Mouse (Mus musculus) limb, embryonic 11.5 days (tissue): ENCODE data around the gene Nbr1. TPM values are rescaled to one million over a fixed set of nuclear protein-coding genes. Genes with fewer than 3 reads are reported as not detected.
A peak's percentile ranks its signal among the peaks of the same experiment; 100 is the strongest.
"Not testable (repeated sequence)": the region's sequence is repeated elsewhere in the genome, so short reads cannot be mapped to it uniquely, and the experiment has no call there.

ENCODE experiments used
- ATAC-seq: fragments of 200-750 bp; cut with Nextera tagmentation; 2 replicates; pipeline ENCODE4 v1.8.0; 2017; ENCODE audit warnings: low read depth; ENCODE audit not compliant: insufficient number of reproducible peaks, low FRiP score, low TSS enrichment
- DNase-seq: peaks from one replicate; pipeline ENCODE4 v3.0.0-alpha.2; 2015; ENCODE audit warnings: low spot score
- H3K27ac ChIP-seq: fragments of 300-500 bp; sonication (generic); replicated peaks from 2 replicates; pipeline ENCODE4 v1.5.1; 2014; ENCODE audit warnings: low read depth, mild to moderate bottlenecking, low read length
- H3K27me3 ChIP-seq: fragments of 300-500 bp; sonication (generic); 2 replicates; pipeline ENCODE4 v1.6.1; 2014; ENCODE audit warnings: mild to moderate bottlenecking, low read length, mixed read lengths; ENCODE audit not compliant: control insufficient read depth, insufficient read depth
- H3K36me3 ChIP-seq: fragments of 300-500 bp; sonication (generic); 2 replicates; pipeline ENCODE4 v1.6.1; 2014; ENCODE audit warnings: mild to moderate bottlenecking, low read length, moderate library complexity, mixed read lengths; ENCODE audit not compliant: control insufficient read depth, insufficient read depth
- H3K4me1 ChIP-seq: fragments of 300-500 bp; sonication (generic); 2 replicates; pipeline ENCODE4 v1.6.1; 2014; ENCODE audit warnings: low read length, mixed read lengths; ENCODE audit not compliant: control insufficient read depth, insufficient read depth
- H3K4me2 ChIP-seq: fragments of 300-500 bp; sonication (generic); 2 replicates; pipeline ENCODE4 v1.6.1; 2014; ENCODE audit warnings: low read depth, mild to moderate bottlenecking, moderate library complexity; ENCODE audit not compliant: severe bottlenecking
- H3K4me3 ChIP-seq: fragments of 300-500 bp; sonication (generic); 2 replicates; pipeline ENCODE4 v1.5.1; 2014; ENCODE audit warnings: low read depth, low read length
- H3K9ac ChIP-seq: fragments of 300-500 bp; sonication (generic); 2 replicates; pipeline ENCODE4 v1.6.1; 2014; ENCODE audit warnings: mild to moderate bottlenecking, low read length
- H3K9me3 ChIP-seq: fragments of 300-500 bp; sonication (generic); 2 replicates; pipeline ENCODE4 v1.6.1; 2016; ENCODE audit warnings: low read length; ENCODE audit not compliant: control insufficient read depth
- WGBS: fragments of 180-500 bp; shearing (Covaris S2); extraction: QIAGEN DNeasy Blood & Tissue Kit; methylation state at CpG from one replicate; pipeline ENCODE4 v1.1.7; 2014; 5-methylcytosine and 5-hydroxymethylcytosine counted together
- polyA plus RNA-seq: library from polyadenylated mRNA; unstranded; fragments of >200 nt; fragmentation: Nextera tagmentation; extraction: Ambion mirVana; gene quantifications from 2 replicates; pipeline ENCODE4 v1.2.1, GENCODE M21; 2014

The Nbr1 gene
- polyA plus RNA-seq, 1 experiment from 2014 or later: 64.1 TPM

DNA sequence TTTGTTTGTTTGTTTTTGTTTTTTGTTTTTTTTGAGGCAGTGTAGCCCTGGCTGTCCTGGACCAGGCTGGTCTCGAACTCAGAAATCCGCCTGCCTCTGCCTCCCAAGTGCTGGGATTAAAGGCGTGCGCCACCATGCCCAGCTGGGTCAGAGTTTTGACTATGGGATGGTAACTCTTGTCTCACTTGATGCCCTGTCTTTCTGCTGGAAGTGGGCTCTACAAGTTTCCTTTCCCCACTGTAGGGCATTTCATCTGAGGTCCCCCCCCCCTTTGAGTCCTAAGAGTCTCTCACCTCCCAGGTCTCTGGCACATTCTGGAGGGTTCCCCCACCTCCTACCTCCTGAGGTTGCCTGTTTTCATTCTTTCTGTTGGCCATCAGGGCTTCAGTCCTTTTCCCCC lies 55.2 kb downstream of the Nbr1 start:
- not testable (repeated sequence) for H3K4me3 ChIP-seq, H3K27ac ChIP-seq, DNase-seq, H3K27me3 ChIP-seq, H3K9me3 ChIP-seq, H3K36me3 ChIP-seq, H3K4me1 ChIP-seq, ATAC-seq, H3K9ac ChIP-seq, H3K4me2 ChIP-seq
- WGBS: 85% methylated on average over 4 of the region's 4 CpGs

DNA sequence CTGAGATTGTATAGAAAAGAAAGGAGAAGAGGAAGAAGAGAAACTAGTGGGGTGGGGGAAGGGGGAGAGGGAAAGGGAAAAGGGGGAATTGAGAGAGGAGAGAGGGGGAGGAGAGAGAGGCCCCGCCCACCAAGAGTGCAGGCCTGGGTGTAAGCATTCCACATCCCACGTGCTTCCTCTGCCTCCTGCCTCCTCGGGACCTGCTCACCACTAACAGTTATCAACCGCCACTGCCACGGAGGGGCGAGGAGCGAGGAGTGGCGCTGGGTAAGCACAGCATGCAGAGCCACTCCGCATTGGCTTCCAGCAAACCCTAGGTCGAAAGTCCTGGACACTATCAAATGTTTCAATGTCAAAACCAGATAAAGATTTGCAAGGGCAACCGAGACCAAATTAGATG lies 58.5 kb downstream of the Nbr1 start:
- peaks cover 3% of the 10 kb centered on the region; the same call in 1 of the 2 replicates for H3K4me1 ChIP-seq
- WGBS: 38% methylated on average over 11 of the region's 11 CpGs
- H3K9ac ChIP-seq: no peak overlapping the region
- no peak overlapping the region for H3K27ac ChIP-seq
- no peak overlapping the region for H3K4me2 ChIP-seq
- no peaks in the 10 kb centered on the region for H3K27me3 ChIP-seq
- ATAC-seq (no peak), DNase-seq (no peak)
- H3K36me3 ChIP-seq: no peaks in the 10 kb centered on the region
- H3K9me3 ChIP-seq: no peaks in the 10 kb centered on the region
- no peak overlapping the region for H3K4me3 ChIP-seq

DNA sequence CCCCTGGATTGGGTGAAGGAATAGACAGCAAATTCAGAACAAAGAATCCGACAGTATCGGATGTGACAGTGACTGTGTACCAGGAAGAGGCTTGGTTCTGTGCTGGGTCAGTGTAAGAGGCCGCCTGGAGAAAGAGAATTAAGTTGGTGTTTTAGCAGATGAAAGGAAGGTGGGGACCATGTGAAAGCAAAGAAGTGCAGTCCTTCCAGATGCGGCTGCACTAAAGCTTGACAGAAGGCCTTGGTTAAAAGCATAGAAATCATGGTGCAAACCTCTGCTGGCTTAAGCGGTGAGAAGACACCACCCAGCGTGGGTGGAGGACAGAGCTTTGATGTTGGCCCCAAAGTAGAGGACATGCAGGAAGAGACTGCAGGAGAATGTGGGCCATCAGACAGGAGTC lies 61.6 kb downstream of the Nbr1 start:
- H3K27me3 ChIP-seq: no peaks in the 10 kb centered on the region
- H3K4me3 ChIP-seq: no peak overlapping the region
- WGBS: 72% methylated on average over 6 of the region's 6 CpGs
- H3K4me2 ChIP-seq: no peak overlapping the region
- no peak overlapping the region for H3K9ac ChIP-seq
- no peak for ATAC-seq
- no peaks in the 10 kb centered on the region for H3K9me3 ChIP-seq
- H3K27ac ChIP-seq: no peak overlapping the region
- H3K4me1 ChIP-seq: peaks cover 14% of the 10 kb centered on the region
- DNase-seq: no peak
- no peaks in the 10 kb centered on the region for H3K36me3 ChIP-seq

DNA sequence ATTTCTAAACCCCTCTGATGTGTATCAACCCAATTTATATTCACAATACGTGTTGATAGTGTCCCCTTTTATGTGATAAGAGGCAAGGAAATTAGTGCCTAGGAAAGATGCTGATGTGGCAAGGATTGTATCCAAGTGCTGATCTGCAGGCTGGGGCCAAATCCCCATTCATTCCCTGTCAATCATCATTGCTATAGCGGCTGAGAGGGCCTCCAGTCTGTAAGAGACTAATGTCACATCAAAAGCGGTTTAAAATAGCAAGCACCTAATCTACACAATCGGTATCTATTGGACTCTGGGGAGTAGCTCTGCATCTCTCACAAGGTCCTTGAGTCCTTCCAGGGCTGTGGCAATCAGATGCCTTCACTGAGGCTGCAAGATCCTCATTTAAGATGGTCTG lies 62.2 kb downstream of the Nbr1 start:
- H3K4me3 ChIP-seq: no peak overlapping the region
- H3K9ac ChIP-seq: no peak overlapping the region
- H3K36me3 ChIP-seq: no peaks in the 10 kb centered on the region
- no peaks in the 10 kb centered on the region for H3K27me3 ChIP-seq
- H3K27ac ChIP-seq: no peak overlapping the region
- WGBS: 79% methylated on average over 4 of the region's 4 CpGs
- H3K4me1 ChIP-seq: peaks cover 14% of the 10 kb centered on the region
- no peak overlapping the region for H3K4me2 ChIP-seq
- DNase-seq (no peak), ATAC-seq (no peak)
- no peaks in the 10 kb centered on the region for H3K9me3 ChIP-seq

DNA sequence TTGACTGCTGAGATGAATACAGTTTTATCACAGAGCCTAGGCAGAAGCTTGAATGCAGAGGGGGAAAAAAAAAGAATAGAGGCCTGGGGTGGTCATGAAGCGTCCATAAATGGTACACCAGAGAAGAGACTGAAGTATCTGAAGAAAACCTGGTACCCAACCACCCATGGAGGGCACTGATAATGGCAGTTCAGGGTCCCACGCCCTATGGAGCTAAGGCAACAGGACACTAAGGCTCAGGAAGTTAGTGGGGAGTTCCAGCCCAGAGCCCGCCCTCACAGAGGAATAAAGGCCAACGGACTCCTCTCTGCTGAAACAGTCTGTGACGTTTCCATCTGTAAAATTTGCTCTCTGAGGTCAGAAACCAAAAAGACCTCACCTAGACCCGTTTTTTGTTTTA lies 63.4 kb downstream of the Nbr1 start:
- 86% methylated on average over 6 of the region's 6 CpGs for WGBS
- Histone ChIP-seq H3K9me3 (no peaks in the 10 kb centered on the region), H3K9ac (no peak overlapping the region), H3K4me3 (no peak overlapping the region), H3K27me3 (no peaks in the 10 kb centered on the region), H3K27ac (no peak overlapping the region), H3K4me2 (no peak overlapping the region), H3K4me1 (peaks cover 14% of the 10 kb centered on the region), H3K36me3 (no peaks in the 10 kb centered on the region)
- ATAC-seq (no peak), DNase-seq (no peak)

DNA sequence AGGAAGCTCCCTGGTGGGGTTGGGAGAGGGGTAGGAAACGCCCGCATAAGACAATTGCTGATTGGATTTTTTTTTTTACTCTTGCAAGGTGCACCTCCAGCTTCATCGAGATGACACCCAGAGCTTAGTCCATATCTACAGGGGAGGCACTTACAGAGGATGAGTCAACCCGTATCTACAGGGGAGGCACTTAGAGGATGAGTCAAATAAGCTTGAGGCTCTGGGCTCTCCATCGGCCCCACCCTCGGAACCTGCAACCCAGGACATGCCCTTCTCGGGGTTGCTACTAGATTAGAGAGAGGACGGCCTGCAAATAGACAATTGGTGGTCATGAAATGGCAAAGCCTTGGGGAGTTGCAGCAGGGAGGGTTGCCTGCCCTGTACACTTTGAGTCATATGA lies 64.2 kb downstream of the Nbr1 start:
- Histone ChIP-seq H3K27me3 (no peaks in the 10 kb centered on the region), H3K4me2 (no peak overlapping the region), H3K27ac (no peak overlapping the region), H3K9me3 (no peaks in the 10 kb centered on the region), H3K4me1 (peaks cover 11% of the 10 kb centered on the region), H3K36me3 (no peaks in the 10 kb centered on the region), H3K9ac (no peak overlapping the region), H3K4me3 (no peak overlapping the region)
- WGBS: 92% methylated on average over 8 of the region's 8 CpGs
- DNase-seq (no peak), ATAC-seq (no peak)

DNA sequence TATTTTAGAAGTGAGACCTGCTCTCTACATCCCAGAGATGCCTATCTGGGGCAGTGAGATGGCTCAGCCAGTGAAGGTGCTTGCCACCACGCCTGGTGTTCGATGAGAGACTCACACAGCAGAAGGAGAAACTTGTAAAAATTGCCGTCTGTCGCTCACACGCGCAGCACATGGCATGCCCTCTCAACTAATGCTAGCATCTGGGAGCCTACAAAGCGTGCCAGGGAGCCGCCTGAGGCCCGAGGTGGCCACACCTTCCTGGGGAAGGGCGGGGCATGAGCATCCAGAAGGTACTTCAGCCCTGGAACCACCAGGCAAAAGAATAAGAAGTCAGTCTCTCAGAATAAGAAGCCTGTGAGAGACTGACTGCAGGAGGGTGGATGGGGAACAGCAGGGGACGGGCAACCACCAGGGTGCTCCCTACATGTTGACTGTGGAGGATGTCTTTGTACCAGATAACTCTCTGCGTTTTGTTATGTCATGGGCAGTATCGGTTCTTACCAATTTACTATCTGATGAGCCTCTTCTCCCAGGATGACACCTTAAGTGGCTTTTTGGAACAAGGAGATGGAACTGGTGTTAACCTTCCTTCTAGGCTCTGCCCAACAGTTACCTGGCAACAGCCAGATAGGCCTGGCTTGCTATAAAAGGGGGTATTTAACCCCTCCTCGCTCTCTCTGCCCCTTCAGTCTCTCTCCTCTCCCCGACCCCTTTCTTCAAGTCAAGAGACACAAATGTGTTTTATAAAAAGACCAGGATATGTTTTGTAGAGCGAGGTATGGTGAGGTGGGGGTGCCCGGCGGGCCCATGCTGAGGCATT lies 65.2 kb downstream of the Nbr1 start:
- no peaks in the 10 kb centered on the region for H3K9me3 ChIP-seq
- no peaks in the 10 kb centered on the region for H3K36me3 ChIP-seq
- H3K27me3 ChIP-seq: no peaks in the 10 kb centered on the region
- H3K4me1 ChIP-seq: peaks cover 11% of the 10 kb centered on the region
- ATAC-seq: no peak
- H3K4me3 ChIP-seq: no peak overlapping the region
- no peak overlapping the region for H3K9ac ChIP-seq
- H3K4me2 ChIP-seq: peak overlapping the region; percentile 13; the same call in 1 of the 2 replicates
- 20% methylated on average over 18 of the region's 18 CpGs for WGBS
- no peak overlapping the region for H3K27ac ChIP-seq
- DNase-seq: peak; percentile 36

DNA sequence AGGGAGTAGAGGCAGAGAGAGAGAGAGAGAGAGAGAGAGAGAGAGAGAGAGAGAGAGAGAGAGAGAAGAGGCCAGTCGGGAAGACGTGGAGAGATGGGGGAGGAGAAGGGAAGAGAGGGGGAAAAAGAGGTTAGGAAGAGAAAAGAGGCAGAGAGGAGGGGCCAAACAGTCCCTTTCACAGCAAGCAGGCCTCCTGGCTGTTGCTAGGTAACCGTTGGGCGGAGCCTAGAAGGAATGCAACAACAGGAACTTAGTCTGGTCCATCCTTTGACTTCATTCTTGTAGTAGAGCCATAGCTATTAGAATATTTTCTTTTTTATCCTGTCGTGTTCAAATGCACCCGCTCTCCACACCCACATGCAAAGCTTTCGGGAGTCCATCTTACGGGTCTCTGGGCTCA lies 65.9 kb downstream of the Nbr1 start:
- DNase-seq (peak; percentile 80), ATAC-seq (no peak)
- H3K27ac ChIP-seq: 0 out of 2 replicates have a peak overlapping the region, but pooled peaks have one; percentile 42
- H3K9ac ChIP-seq: no peak overlapping the region
- H3K4me2 ChIP-seq: peak overlapping the region; percentile 24; the same call in 1 of the 2 replicates
- no peak overlapping the region for H3K4me3 ChIP-seq
- peaks cover 11% of the 10 kb centered on the region for H3K4me1 ChIP-seq
- no peaks in the 10 kb centered on the region for H3K36me3 ChIP-seq
- H3K9me3 ChIP-seq: no peaks in the 10 kb centered on the region
- H3K27me3 ChIP-seq: no peaks in the 10 kb centered on the region
- WGBS: 12% methylated on average over 8 of the region's 8 CpGs

DNA sequence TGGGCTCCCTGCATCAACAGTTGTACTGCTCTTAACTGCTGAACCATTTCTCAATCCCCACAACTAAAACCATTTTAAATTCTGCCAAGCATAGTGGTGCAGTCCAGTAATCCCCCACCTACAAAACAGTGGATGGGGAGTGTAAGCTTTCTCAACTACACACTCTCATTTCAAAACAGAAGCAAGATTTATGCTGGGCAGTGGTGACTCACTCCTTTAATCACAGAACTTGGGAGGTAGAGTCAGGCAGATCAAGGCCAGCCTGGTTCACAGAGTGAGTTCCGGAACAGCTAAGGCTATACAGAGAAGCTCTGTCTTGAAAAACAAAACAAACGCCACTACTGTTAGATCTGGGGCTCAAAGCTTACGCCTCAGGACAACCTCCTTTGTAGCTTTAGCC lies 66.6 kb downstream of the Nbr1 start:
- Histone ChIP-seq H3K4me2 (no peak overlapping the region), H3K4me1 (peaks cover 11% of the 10 kb centered on the region), H3K9ac (no peak overlapping the region), H3K4me3 (no peak overlapping the region), H3K27ac (no peak overlapping the region), H3K27me3 (no peaks in the 10 kb centered on the region), H3K36me3 (no peaks in the 10 kb centered on the region), H3K9me3 (no peaks in the 10 kb centered on the region)
- ATAC-seq (no peak), DNase-seq (no peak)
- 87% methylated on average over 3 of the region's 3 CpGs for WGBS
